Mouse (Mus musculus) embryonic fibroblast, embryonic 13.5 days (primary cell): ENCODE results near the gene Pmpca.

ENCODE experiments used
- CTCF ChIP-seq: IDR thresholded peaks from 2 replicates; pipeline ENCODE4 v1.5.1; 2011; ENCODE audit warnings: mild to moderate bottlenecking, control low read depth, low read length, moderate library complexity, borderline replicate concordance; ENCODE audit not compliant: insufficient read depth
- POLR2A ChIP-seq: IDR thresholded peaks from 2 replicates; pipeline ENCODE4 v1.6.1; 2011; ENCODE audit warnings: low read depth, mild to moderate bottlenecking, control low read depth, low read length, moderate library complexity

- TF ChIP-seq CTCF (no peak), POLR2A (no peak)
Measured at GRCm38 (mm10) chr2:26342044-26342443, 47.1 kb upstream of the Pmpca start.
